Mouse (Mus musculus): ENCODE data around the gene Ss18l2.

DNA sequence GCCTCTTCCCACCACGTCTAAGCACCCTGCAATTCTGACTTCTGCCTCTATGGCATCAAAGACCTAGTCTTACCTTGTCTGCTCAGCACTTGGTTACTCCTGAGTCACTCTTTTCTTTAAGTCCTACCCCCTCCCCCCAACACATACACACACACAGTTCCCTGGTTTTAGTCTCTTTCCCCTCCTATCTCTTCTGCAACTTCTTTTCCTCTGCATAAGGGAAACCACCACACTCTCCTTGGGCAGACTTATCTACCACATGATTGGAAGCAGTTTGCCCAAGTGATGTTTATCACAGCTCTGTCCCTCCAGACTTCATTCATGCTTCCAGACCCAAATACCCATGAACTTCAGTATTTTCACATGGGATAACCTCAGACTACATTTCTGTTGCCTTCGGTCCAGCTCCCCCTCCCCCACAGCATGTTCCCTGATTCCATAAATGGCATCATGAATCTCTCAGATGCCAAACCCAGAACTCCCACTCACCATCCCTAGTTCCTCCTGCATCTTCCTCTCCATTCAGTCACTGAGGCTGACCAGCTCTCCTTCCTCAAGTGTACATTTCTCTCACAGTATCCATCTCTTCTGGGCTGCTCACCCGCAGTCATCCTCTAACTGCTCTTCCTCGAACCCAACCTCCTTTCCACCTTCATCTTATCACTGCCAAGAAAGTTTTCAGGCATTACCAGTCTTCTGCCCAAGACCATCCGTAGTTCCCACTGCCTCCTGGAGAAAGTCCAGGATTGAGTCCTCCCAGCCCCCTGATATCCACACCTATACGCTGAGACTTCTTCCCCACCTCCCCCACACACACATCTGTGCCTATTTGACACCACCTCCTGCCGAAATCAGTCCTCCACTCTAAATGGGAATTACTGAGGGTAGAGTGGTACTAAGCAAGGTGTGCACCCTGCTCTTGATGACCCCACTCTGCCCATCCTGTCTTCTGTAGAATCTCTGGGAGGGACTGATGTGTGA, 1.3 kb upstream of the Ss18l2 start:
- TF ChIP-seq POLR2A (IDR thresholded peaks at IDR 0.05; ENCODE audit: insufficient read depth, low read depth, low read length) (no peak), CTCF (IDR thresholded peaks at IDR 0.05; ENCODE audit: insufficient read depth, low read depth, low read length) (no peak)

All from olfactory bulb, adult 2 months (tissue).